Mouse (Mus musculus): ENCODE data around the gene Slc50a1.

Slc50a1 gene

GRCm38 (mm10) chr3:89294195-89294594 lies 23.8 kb upstream of the Slc50a1 start:
- no peak for DNase-seq

- DNase-seq, result no peak
Measured at GRCm38 (mm10) chr3:89293247-89293918, 23.0 kb upstream of the Slc50a1 start.

- peak; percentile 46 for DNase-seq
Measured at GRCm38 (mm10) chr3:89292303-89292702, 21.9 kb upstream of the Slc50a1 start.

DNA sequence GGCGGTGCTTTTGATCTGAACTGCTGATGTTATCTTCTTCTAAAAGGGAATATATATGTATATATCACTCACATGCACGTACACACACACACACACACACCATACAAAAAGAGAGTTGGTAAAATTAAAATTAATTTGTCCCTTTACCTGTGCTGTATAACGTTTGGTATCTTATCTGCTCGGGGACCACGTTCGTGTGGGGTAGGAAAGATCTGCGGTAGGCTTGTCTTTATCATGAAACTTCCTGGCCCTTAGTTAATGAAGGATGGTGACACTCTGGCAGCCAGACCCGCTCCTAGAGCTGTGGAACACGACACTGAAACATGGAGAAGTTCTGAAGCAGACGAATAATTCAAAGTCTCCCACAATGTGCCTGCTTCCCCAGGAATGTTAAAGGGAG lies 21.5 kb upstream of the Slc50a1 start:
- no peak for DNase-seq

DNA sequence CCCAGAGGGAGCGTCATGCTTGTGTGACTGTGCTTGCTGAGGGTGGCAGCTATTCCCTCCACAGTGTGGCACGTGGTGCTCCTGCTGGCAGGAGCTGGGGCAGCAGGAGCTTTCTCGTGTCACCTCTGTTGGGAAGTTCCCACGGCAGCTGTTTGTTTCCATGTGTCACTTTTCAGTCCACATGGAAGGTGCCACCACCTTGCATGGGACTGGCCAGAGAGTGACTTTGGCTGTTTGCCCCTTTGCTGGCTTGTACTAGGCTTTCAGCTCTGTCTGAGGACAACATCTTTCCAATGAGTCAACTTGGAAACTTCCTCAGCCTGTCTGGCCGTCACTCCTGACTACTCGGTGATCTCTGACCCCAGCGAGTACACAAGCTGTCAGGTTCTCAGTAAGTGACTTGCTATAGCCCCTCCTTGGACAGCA lies 18.1 kb upstream of the Slc50a1 start:
- no peak for DNase-seq

GRCm38 (mm10) chr3:89287286-89287685 lies 16.9 kb upstream of the Slc50a1 start:
- DNase-seq, result no peak

DNA sequence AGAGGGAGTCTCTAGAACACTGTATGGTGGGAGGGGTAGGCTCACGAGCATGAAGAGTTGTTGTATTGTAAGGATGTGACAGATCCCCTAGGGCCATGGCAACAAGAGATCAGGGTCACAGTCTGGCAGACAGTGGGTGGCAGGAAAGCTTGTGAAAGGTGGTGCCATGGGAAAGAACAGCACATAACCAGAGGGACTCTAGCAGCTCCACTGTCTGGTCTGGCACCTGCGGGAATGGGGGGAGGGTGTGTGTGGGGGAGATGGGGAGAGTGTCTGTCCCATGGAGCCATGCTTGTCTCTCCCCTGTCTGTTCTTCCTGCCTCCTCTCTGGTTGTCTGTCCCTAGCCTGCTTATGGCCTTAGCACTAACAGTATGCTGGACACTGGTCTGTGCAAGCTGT lies 15.2 kb upstream of the Slc50a1 start:
- no peak for DNase-seq

GRCm38 (mm10) chr3:89284261-89284660 lies 13.9 kb upstream of the Slc50a1 start:
- no peak for DNase-seq

DNA sequence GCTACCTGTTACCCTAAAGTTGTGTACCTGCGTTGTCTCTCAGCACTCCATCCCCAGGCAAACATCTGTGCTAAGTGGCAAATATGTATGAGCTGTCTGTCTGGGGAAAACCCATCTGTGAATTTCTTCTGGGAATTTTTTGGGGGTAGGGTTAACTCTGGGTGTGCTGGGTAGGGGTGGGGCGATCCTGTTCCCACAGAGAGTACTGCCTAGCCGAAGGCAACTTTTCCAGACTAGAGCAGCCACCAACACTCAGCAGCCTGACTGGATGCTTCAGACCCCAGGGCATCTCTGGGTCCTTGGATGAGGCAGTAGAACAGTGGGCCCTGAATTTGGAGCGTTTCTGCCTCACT lies 11.9 kb upstream of the Slc50a1 start:
- DNase-seq, result no peak

DNA sequence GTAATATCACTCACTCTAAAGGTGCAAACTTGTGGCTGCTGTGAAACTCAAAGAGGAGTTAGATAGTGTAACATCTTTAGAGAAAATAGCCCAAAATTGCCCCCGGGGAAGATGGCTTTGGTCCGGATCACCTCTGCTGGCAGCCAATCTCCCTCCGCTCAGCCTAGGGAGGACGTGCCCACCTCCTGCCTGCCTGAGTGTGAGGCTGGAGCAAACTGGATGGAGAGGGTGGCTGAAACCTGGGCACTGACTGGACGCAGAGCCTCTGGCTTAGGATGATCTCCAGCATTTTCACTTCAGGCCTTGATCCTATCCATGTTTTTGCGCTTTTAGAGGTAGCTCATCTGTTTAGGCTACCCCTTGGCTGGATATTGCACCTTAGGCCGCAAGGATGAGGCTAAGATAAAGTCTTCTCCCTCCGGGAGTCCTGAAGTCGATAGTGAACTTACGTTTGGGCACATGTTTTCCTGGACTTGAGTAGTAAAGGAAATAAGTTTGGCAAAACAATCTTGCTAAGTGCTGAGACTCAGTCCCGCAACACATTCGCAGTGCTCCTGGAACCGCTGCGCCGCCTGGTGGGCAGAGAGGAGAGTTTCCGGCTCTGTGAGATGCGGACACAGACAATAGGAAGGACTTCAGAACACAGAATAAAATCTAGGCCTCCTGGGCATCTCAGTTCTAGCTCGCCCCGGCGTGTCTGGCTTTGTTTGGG lies 11.4 kb upstream of the Slc50a1 start:
- peak; percentile 85 for DNase-seq

GRCm38 (mm10) chr3:89280606-89281511 lies 10.5 kb upstream of the Slc50a1 start, which contains the start of gene Efna1:
TSS of gene Efna1 (minus strand) at chr3:89281142.
- DNase-seq, result no peak

DNA sequence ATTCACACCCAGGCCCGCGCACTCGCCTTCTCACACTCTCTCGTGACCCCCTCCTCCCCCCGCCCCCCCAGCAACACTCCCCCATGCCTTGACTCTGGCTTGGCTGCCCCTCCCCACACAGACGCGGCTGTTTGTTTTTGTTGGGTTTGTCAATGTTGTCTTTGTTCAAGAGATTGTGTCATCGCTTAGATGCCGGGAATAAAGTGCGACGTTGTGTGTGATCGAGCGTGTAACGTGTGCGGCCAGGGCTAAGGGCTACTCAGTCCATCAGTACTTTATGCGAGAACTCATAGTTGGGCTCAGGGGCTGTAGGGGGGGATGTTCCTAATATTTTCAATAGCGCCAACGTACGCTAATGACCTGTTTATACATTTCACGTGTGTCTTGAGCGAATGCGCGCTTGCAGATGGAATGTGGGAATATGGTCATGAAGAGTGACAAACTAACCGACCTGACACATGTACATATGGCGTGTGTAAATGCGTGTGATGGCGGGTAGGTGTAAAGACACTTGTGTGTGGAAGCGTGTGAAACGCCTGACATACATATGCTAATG lies 9.8 kb upstream of the Slc50a1 start:
- no peak for DNase-seq

- no peak for DNase-seq
Measured at GRCm38 (mm10) chr3:89279153-89279890, 9.0 kb upstream of the Slc50a1 start.

DNA sequence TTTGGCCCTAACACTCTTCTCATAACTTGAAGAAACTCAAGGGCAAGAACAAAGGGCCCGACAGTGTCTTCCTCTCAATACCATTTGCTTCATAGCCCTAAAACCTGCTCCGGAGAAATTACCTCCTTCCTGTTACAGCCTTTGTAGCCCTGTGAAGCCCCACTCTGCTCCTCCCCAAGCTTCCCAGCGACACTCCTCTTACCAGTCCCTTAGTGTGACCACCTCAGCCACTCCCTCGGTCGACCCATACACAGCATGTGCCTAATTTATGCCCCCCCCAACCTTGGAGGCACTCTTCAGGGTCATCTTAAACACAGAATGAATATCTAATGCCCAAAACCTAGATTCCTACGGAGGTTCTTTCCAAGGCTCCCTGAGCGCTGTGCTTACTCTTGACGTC lies 8.3 kb upstream of the Slc50a1 start:
- DNase-seq, result no peak

DNA sequence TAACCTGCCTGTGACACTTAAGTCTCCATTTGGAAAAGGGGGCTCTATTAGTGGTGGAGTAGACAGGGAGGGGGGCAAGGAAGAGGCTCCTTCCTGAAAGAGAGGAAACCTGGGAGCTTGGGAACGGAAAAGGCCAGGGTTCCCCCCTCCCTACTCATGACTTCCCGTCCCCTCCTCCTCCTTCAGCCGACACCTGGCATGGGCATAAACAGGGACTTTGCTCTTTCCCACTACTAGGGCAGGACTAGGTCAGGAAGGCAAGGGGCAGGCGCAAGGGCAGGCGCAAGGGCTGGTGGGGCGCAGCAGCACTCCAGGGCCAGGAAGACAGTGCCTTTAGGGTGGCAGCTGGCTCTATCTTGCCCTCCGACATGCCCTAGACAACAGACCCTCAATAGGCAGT lies 7.7 kb upstream of the Slc50a1 start:
- no peak for DNase-seq

GRCm38 (mm10) chr3:89277281-89278021 lies 7.1 kb upstream of the Slc50a1 start:
- DNase-seq, result no peak

DNA sequence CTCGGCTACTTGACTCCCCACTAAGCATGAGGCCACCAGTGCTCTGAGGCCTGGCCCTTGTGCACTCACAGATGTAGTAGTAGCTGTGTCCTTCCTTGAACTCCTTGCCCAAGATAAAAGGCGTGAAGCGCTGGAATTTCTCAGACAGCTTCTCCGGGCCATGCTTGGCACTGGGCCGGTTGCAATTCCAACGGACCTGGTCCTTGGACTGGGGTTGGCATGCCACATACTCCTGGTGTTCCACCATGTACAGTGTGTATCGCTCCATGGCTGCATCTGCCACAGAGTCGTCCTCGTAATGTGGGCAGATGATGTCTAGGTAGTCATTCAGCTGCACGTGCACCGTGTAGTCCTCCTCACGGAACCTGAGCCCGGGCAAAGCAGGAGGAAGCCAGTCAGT lies 5.7 kb upstream of the Slc50a1 start:
- no peak for DNase-seq

GRCm38 (mm10) chr3:89271760-89272159 lies 1.4 kb upstream of the Slc50a1 start:
- DNase-seq, result no peak

DNA sequence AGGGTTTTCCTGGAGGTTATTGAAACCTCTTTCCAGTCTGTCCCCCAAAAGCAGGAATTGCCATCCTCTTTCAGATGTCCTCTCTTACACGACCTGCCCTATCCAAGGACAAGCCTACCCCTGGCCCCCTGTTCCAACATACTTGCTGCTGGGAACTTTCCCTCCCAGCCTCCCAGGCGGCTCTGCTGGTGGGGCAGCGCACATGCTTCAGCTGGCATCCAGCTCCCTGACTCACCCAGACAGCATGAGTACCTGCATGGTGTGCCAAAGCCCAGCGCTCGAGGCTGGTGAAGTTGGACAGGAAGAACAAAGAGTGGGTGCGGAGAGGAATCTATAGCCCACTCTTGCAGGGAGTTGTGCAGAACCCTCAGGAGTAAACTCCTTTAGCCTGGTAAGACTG lies 521 bp upstream of the Slc50a1 start:
- no peak for DNase-seq

GRCm38 (mm10) chr3:89268916-89269315 lies 1.5 kb downstream of the Slc50a1 start:
- no peak for DNase-seq

DNA sequence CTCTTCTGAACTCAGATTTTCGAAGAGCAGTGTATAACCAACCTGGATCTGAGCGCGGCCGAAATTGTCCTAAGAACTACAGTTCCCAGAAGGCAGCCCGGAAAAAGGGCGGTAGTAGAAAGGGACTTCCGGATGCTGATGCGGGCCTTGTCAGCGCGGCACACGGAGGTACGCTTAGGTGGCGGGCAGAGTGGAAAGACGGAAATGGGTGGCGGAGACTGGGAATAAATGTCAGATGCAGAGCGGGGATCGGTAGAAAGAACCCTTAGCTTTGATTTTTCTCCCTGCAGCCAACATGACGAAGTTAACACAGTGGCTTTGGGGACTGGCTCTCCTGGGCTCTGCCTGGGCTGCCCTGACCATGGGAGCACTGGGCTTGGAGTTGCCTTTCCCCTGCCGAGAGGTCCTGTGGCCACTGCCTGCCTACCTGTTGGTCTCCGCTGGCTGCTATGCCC lies 3.9 kb downstream of the Slc50a1 start:
- peak; percentile 81 for DNase-seq

GRCm38 (mm10) chr3:89262417-89262816 lies 8.0 kb downstream of the Slc50a1 start:
- no peak for DNase-seq

Data from thymus, postnatal 25 days (tissue).